Mouse (Mus musculus) limb, embryonic 12.5 days (tissue): ENCODE data around the gene Slc17a7. TPM values are rescaled to one million over a fixed set of nuclear protein-coding genes. Genes with fewer than 3 reads are reported as not detected.

ENCODE experiments used
- ATAC-seq: fragments of 200-750 bp; cut with Nextera tagmentation; 2 replicates; pipeline ENCODE4 v1.8.0; 2017; ENCODE audit warnings: low read depth, moderate TSS enrichment; ENCODE audit not compliant: insufficient number of reproducible peaks, insufficient read depth, low FRiP score, low TSS enrichment
- H3K27ac ChIP-seq: fragments of 300-500 bp; sonication (generic); 2 replicates; pipeline ENCODE4 v1.5.1; 2016; ENCODE audit warnings: mild to moderate bottlenecking, moderate library complexity
- H3K27me3 ChIP-seq: fragments of 300-500 bp; sonication (generic); 2 replicates; pipeline ENCODE4 v1.6.1; 2016; ENCODE audit warnings: mild to moderate bottlenecking, moderate library complexity
- H3K36me3 ChIP-seq: fragments of 300-500 bp; sonication (generic); 2 replicates; pipeline ENCODE4 v1.6.1; 2016; ENCODE audit warnings: mild to moderate bottlenecking, moderate library complexity
- H3K4me1 ChIP-seq: fragments of 300-500 bp; sonication (generic); replicated peaks from 2 replicates; pipeline ENCODE4 v1.6.1; 2016
- H3K4me2 ChIP-seq: fragments of 300-500 bp; sonication (generic); 2 replicates; pipeline ENCODE4 v1.6.1; 2016; ENCODE audit warnings: mild to moderate bottlenecking, moderate library complexity
- H3K4me3 ChIP-seq: fragments of 300-500 bp; sonication (generic); replicated peaks from 2 replicates; pipeline ENCODE4 v1.5.1; 2016; ENCODE audit warnings: mild to moderate bottlenecking
- H3K9ac ChIP-seq: fragments of 300-500 bp; sonication (generic); replicated peaks from 2 replicates; pipeline ENCODE4 v1.6.1; 2016; ENCODE audit warnings: mild to moderate bottlenecking, moderate library complexity
- H3K9me3 ChIP-seq: fragments of 300-500 bp; sonication (generic); 2 replicates; pipeline ENCODE4 v1.6.1; 2016; ENCODE audit warnings: mild to moderate bottlenecking, moderate library complexity
- WGBS: fragments of 180-500 bp; shearing (Covaris S2); methylation state at CpG from one replicate; pipeline ENCODE4 v1.1.7; 2016; 5-methylcytosine and 5-hydroxymethylcytosine counted together
- polyA plus RNA-seq: library from polyadenylated mRNA; unstranded; fragments of >200 nt; fragmentation: Nextera tagmentation; extraction: Ambion mirVana; gene quantifications from 2 replicates; pipeline ENCODE4 v1.2.1, GENCODE M21; 2016

The Slc17a7 gene
- polyA plus RNA-seq, 1 experiment from 2014 or later = 0.25 TPM

GRCm38 (mm10) chr7:45156206-45156605, 7.5 kb upstream of the Slc17a7 start:
- peaks cover 18% of the 10 kb centered on the region for H3K4me1 ChIP-seq
- no peak overlapping the region for H3K4me2 ChIP-seq
- no peaks in the 10 kb centered on the region for H3K9me3 ChIP-seq
- no peak overlapping the region for H3K9ac ChIP-seq
- H3K4me3 ChIP-seq = no peak overlapping the region
- no peak overlapping the region for H3K27ac ChIP-seq
- 94% methylated on average over 15 of the region's 15 CpGs for WGBS
- H3K27me3 ChIP-seq = no peaks in the 10 kb centered on the region
- H3K36me3 ChIP-seq = peaks cover 45% of the 10 kb centered on the region
- no peak for ATAC-seq

- Histone ChIP-seq H3K9ac (no peak overlapping the region), H3K4me3 (no peak overlapping the region), H3K4me2 (no peak overlapping the region), H3K9me3 (no peaks in the 10 kb centered on the region), H3K4me1 (peaks cover 22% of the 10 kb centered on the region), H3K27ac (no peak overlapping the region), H3K36me3 (peaks cover 45% of the 10 kb centered on the region), H3K27me3 (peaks cover 2% of the 10 kb centered on the region)
- ATAC-seq = no peak
- 88% methylated on average over 14 of the region's 14 CpGs for WGBS
Measured at GRCm38 (mm10) chr7:45157459-45157858, 6.3 kb upstream of the Slc17a7 start.

GRCm38 (mm10) chr7:45158991-45159390, 4.8 kb upstream of the Slc17a7 start:
- Histone ChIP-seq H3K9me3 (no peaks in the 10 kb centered on the region), H3K27ac (no peak overlapping the region), H3K4me2 (no peak overlapping the region), H3K9ac (no peak overlapping the region), H3K36me3 (peaks cover 45% of the 10 kb centered on the region), H3K4me3 (no peak overlapping the region), H3K27me3 (peaks cover 17% of the 10 kb centered on the region), H3K4me1 (peaks cover 23% of the 10 kb centered on the region)
- no peak for ATAC-seq
- WGBS = 91% methylated on average over 6 of the region's 6 CpGs

- WGBS = 95% methylated on average over 6 of the region's 6 CpGs
- ATAC-seq = no peak
Measured at GRCm38 (mm10) chr7:45160316-45160800, 3.4 kb upstream of the Slc17a7 start.

GRCm38 (mm10) chr7:45160866-45161265, 2.9 kb upstream of the Slc17a7 start:
- Histone ChIP-seq H3K4me3 (no peak overlapping the region), H3K27me3 (peaks cover 36% of the 10 kb centered on the region), H3K4me2 (no peak overlapping the region), H3K27ac (no peak overlapping the region), H3K9ac (no peak overlapping the region), H3K36me3 (peaks cover 44% of the 10 kb centered on the region), H3K4me1 (peaks cover 15% of the 10 kb centered on the region; the same call in 1 of the 2 replicates), H3K9me3 (no peaks in the 10 kb centered on the region)
- 96% methylated on average over 3 of the region's 3 CpGs for WGBS
- no peak for ATAC-seq

More at GRCm38 (mm10) chr7:45160316-45160800, 3.4 kb upstream of the Slc17a7 start:
- Histone ChIP-seq H3K27ac (no peak overlapping the region), H3K9me3 (no peaks in the 10 kb centered on the region), H3K4me2 (no peak overlapping the region), H3K9ac (no peak overlapping the region), H3K4me1 (peaks cover 18% of the 10 kb centered on the region; the same call in 1 of the 2 replicates), H3K36me3 (peaks cover 45% of the 10 kb centered on the region), H3K4me3 (no peak overlapping the region), H3K27me3 (peaks cover 31% of the 10 kb centered on the region)

GRCm38 (mm10) chr7:45161612-45162473, 1.9 kb upstream of the Slc17a7 start:
- no peak overlapping the region; the same call in 1 of the 2 replicates for H3K9ac ChIP-seq
- 4% methylated on average over 35 of the region's 35 CpGs for WGBS

GRCm38 (mm10) chr7:45162551-45162950, 1.2 kb upstream of the Slc17a7 start:
- peak overlapping the region; percentile 40 for H3K4me3 ChIP-seq
- ATAC-seq = peak; percentile 48
- H3K4me2 ChIP-seq = peak overlapping the region; percentile 70
- H3K9ac ChIP-seq = no peak overlapping the region; the same call in 1 of the 2 replicates
- H3K27me3 ChIP-seq = peaks cover 53% of the 10 kb centered on the region
- H3K9me3 ChIP-seq = peaks cover 3% of the 10 kb centered on the region; the same call in 1 of the 2 replicates
- no peak overlapping the region for H3K27ac ChIP-seq
- H3K4me1 ChIP-seq = peaks cover 15% of the 10 kb centered on the region; the same call in 1 of the 2 replicates
- WGBS = 28% methylated on average over 6 of the region's 6 CpGs
- peaks cover 33% of the 10 kb centered on the region for H3K36me3 ChIP-seq

More at GRCm38 (mm10) chr7:45161612-45162473, 1.9 kb upstream of the Slc17a7 start:
- no peak overlapping the region for H3K27ac ChIP-seq
- peaks cover 2% of the 10 kb centered on the region; the same call in 1 of the 2 replicates for H3K9me3 ChIP-seq
- H3K27me3 ChIP-seq = peaks cover 46% of the 10 kb centered on the region
- peak; percentile 88 for ATAC-seq
- H3K4me3 ChIP-seq = peak overlapping the region; percentile 40
- H3K36me3 ChIP-seq = peaks cover 39% of the 10 kb centered on the region
- peak overlapping the region; percentile 70 for H3K4me2 ChIP-seq
- H3K4me1 ChIP-seq = peaks cover 15% of the 10 kb centered on the region; the same call in 1 of the 2 replicates

- peak overlapping the region; percentile 70; the same call in 1 of the 2 replicates for H3K4me2 ChIP-seq
- 72% methylated on average over 9 of the region's 9 CpGs for WGBS
Measured at GRCm38 (mm10) chr7:45162996-45163615, 643 bp upstream of the Slc17a7 start.

GRCm38 (mm10) chr7:45164833-45165232, 1.1 kb downstream of the Slc17a7 start:
- no peak for ATAC-seq
- Histone ChIP-seq H3K36me3 (peaks cover 10% of the 10 kb centered on the region), H3K9me3 (peaks cover 16% of the 10 kb centered on the region), H3K4me1 (peaks cover 15% of the 10 kb centered on the region; the same call in 1 of the 2 replicates), H3K27me3 (peaks cover 76% of the 10 kb centered on the region), H3K4me3 (no peak overlapping the region), H3K9ac (no peak overlapping the region), H3K4me2 (no peak overlapping the region), H3K27ac (no peak overlapping the region)
- WGBS = 66% methylated on average over 5 of the region's 5 CpGs

More at GRCm38 (mm10) chr7:45162996-45163615, 643 bp upstream of the Slc17a7 start:
- H3K9ac ChIP-seq = no peak overlapping the region; the same call in 1 of the 2 replicates
- H3K4me1 ChIP-seq = peaks cover 15% of the 10 kb centered on the region; the same call in 1 of the 2 replicates
- peaks cover 3% of the 10 kb centered on the region; the same call in 1 of the 2 replicates for H3K9me3 ChIP-seq
- H3K27ac ChIP-seq = no peak overlapping the region
- peaks cover 58% of the 10 kb centered on the region for H3K27me3 ChIP-seq
- no peak for ATAC-seq
- peaks cover 27% of the 10 kb centered on the region for H3K36me3 ChIP-seq
- H3K4me3 ChIP-seq = no peak overlapping the region

GRCm38 (mm10) chr7:45165701-45166100, 2.0 kb downstream of the Slc17a7 start:
- 42% methylated on average over 11 of the region's 11 CpGs for WGBS
- Histone ChIP-seq H3K27ac (no peak overlapping the region), H3K4me2 (no peak overlapping the region), H3K4me3 (no peak overlapping the region), H3K4me1 (peaks cover 15% of the 10 kb centered on the region; the same call in 1 of the 2 replicates), H3K9ac (no peak overlapping the region), H3K9me3 (peaks cover 25% of the 10 kb centered on the region), H3K27me3 (peaks cover 84% of the 10 kb centered on the region), H3K36me3 (peaks cover 1% of the 10 kb centered on the region; the same call in 1 of the 2 replicates)
- no peak for ATAC-seq

GRCm38 (mm10) chr7:45166950-45167401, 3.2 kb downstream of the Slc17a7 start:
- ATAC-seq = no peak
- H3K4me1 ChIP-seq = peaks cover 11% of the 10 kb centered on the region; the same call in 1 of the 2 replicates
- no peak overlapping the region for H3K27ac ChIP-seq
- WGBS = 17% methylated on average over 10 of the region's 10 CpGs
- no peak overlapping the region for H3K9ac ChIP-seq
- H3K9me3 ChIP-seq = peaks cover 30% of the 10 kb centered on the region
- peaks cover 97% of the 10 kb centered on the region for H3K27me3 ChIP-seq
- no peak overlapping the region for H3K4me2 ChIP-seq
- no peak overlapping the region for H3K4me3 ChIP-seq
- no peaks in the 10 kb centered on the region for H3K36me3 ChIP-seq
